Mouse (Mus musculus) liver, postnatal 0 days (tissue): ENCODE measurements around the gene Gm1140.
"Not testable (repeated sequence)": the region's sequence is repeated elsewhere in the genome, so short reads cannot be mapped to it uniquely, and the experiment has no call there.

Experiments used
- CTCF ChIP-seq: sonication (generic); IDR thresholded peaks from 2 replicates; pipeline ENCODE4 v1.5.1; 2016; ENCODE audit warnings: antibody characterized with exemption, low read depth
- EP300 ChIP-seq: IDR thresholded peaks from 2 replicates; pipeline ENCODE4 v1.6.1; 2016; ENCODE audit warnings: antibody characterized with exemption, low read depth, mild to moderate bottlenecking

- not testable (repeated sequence) for TF ChIP-seq CTCF, EP300
Measured at GRCm38 (mm10) chrX:67695398-67695797, 2.0 kb upstream of the Gm1140 start, which contains the start of gene Gm14692.
